Mouse (Mus musculus): ENCODE results near the gene Pex14.

Pex14 gene

DNA sequence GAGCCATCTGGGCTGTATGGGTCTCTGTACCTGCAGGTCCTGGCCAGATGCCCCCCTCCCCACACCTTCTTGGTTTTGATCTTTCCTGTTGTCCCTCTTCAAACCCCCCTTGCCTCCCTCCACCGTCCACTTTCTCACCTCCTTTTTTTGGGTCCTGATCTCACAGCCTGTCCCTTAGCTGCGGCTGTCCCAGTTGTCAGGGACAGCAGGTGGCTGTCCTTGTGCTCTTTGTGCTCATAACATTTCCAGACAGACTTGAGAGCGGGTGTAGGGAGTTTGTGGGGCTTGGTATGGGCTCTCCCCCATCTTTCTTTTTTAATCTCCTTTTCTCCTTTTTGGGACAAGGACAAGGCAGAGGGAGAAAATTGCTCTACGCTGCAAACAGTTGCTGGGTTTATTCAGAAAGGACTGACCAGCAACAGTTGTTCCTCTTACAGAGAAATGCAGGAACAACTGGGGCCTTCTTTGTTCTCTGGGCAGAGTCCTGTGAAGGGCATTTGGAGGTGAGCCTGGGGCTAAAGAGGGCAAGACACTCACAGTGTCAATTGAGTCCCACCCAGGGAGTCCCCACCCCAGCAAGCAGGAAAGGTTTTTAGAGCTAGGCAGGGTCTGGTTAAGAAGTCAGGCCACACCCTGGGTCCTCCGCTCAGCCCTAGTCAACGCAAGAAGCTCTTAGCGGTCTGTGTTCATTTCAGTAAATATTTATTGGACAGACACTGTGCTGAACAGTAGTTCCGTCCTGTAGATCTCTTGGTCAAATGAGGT is 186.7 kb downstream of the Pex14 start:
- DNase-seq: no peak

DNA sequence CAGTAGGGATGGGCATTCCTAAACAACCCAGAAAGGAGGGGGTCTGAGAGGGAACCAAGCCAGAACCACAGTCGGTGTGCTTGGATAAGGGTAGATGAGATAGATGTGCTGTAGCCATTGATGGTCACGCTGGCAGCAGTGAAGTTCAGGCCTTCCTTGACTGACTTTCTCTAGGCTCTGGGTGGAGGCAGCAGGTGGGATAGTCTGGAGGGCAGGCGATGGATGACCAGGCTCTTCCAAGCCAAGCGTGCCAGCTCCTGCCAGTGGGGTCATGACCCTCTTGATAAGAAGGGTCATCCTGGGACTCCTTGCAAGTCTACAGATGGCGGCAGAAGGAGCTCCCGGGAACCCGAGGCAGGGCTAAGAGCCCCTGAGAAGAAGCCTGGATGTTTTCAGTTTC is 187.5 kb downstream of the Pex14 start:
- no peak for DNase-seq
